Mouse (Mus musculus) small intestine, adult 2 months (tissue): ENCODE results near the gene Apob. TPM values are rescaled to one million over a fixed set of nuclear protein-coding genes. Genes with fewer than 3 reads are reported as not detected.

Experiments used
- H3K27ac ChIP-seq: fragments of 200-500 bp; 2 replicates; pipeline ENCODE4 v1.5.1; 2012; ENCODE audit warnings: low read depth, low read length, control low read depth, inconsistent platforms; ENCODE audit not compliant: insufficient read depth
- H3K27me3 ChIP-seq: fragments of 200-500 bp; 2 replicates; pipeline ENCODE4 v1.6.1; 2012; ENCODE audit warnings: mild to moderate bottlenecking, moderate library complexity, low read length, inconsistent platforms; ENCODE audit not compliant: control insufficient read depth, insufficient read depth
- H3K36me3 ChIP-seq: fragments of 200-500 bp; 2 replicates; pipeline ENCODE4 v1.6.1; 2012; ENCODE audit warnings: mild to moderate bottlenecking, low read length, control low read depth, inconsistent platforms; ENCODE audit not compliant: control insufficient read depth, insufficient read depth
- H3K4me1 ChIP-seq: fragments of 200-500 bp; 2 replicates; pipeline ENCODE4 v1.6.1; 2012; ENCODE audit warnings: low read length, inconsistent platforms, mixed read lengths; ENCODE audit not compliant: control insufficient read depth, insufficient read depth, insufficient read length
- H3K4me3 ChIP-seq: fragments of 200-500 bp; 2 replicates; pipeline ENCODE4 v1.5.1; 2012; ENCODE audit warnings: low read depth, mild to moderate bottlenecking, control low read depth, inconsistent platforms, low read length, moderate library complexity
- CTCF ChIP-seq: fragments of 200-500 bp; IDR thresholded peaks from 2 replicates; pipeline ENCODE4 v1.5.1; 2012; ENCODE audit warnings: low read depth, mild to moderate bottlenecking, control low read depth, inconsistent platforms, low read length, moderate library complexity, mixed read lengths; ENCODE audit not compliant: insufficient replicate concordance, insufficient read length; ENCODE audit errors: extremely low read depth
- POLR2A ChIP-seq: fragments of 200-500 bp; IDR thresholded peaks from 2 replicates; pipeline ENCODE4 v1.6.1; 2012; ENCODE audit warnings: low read depth, mild to moderate bottlenecking, control low read depth, inconsistent platforms, low read length, moderate library complexity
- WGBS: fragments of 180-500 bp; shearing (Covaris S2); methylation state at CpG from one replicate; pipeline ENCODE4 v1.1.7; 2018; 5-methylcytosine and 5-hydroxymethylcytosine counted together
- polyA plus RNA-seq: library from polyadenylated mRNA; depleted of rRNA; stranded (reverse); fragments of >200 nt; gene quantifications from 2 replicates; pipeline ENCODE4 v1.2.3, GENCODE M21; 2012

Apob gene
- polyA plus RNA-seq, 1 experiment: 131 TPM

DNA sequence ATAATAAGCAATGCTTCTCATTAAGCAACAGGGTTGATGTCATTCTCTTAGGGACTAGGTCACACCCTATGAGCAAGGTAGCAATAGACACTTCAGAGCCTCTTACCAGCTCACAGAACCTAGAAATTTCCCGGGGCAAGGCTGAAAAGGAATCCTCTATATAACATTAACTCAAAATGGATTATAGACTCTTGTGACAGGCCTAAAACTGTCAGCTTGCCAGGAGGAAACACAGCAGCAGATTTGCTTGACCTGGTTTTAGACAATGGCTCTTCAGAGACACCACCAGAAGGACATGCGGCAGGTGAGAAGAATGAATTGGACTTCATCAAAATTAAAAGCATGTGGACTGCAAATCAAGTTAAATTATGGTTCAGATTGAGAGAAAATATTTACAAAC, 7.1 kb upstream of the Apob start:
- Histone ChIP-seq H3K27me3 (no peaks in the 10 kb centered on the region), H3K4me3 (no peak overlapping the region), H3K4me1 (peaks cover 2% of the 10 kb centered on the region; the same call in 1 of the 2 replicates), H3K27ac (no peak overlapping the region), H3K36me3 (no peaks in the 10 kb centered on the region)
- TF ChIP-seq POLR2A (no peak), CTCF (no peak)
- WGBS: 59% methylated on average over 2 of the region's 2 CpGs

DNA sequence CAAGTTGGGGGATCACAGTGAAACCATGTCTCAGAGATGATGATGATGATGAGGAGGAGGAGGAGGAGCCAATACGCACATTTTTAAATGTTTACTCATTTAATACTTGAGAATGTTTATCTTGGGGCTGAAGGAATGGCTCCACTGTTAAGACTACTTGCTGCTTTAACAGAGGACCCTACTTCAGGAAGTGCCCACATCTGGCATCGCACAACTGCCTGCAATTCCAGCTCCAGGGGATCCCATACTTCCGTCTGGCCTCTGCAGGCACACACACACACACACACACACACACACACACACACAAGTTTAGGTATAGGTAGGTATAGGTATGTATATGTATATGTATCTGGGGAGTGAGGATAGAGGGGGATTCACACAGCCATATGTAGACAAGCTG, 6.6 kb upstream of the Apob start:
- Histone ChIP-seq H3K36me3 (no peaks in the 10 kb centered on the region), H3K4me1 (peaks cover 2% of the 10 kb centered on the region; the same call in 1 of the 2 replicates), H3K4me3 (no peak overlapping the region), H3K27me3 (no peaks in the 10 kb centered on the region), H3K27ac (no peak overlapping the region)
- TF ChIP-seq CTCF (no peak), POLR2A (no peak)
- WGBS: 74% methylated on average over 3 of the region's 3 CpGs

- Histone ChIP-seq H3K4me1 (peaks cover under 1% of the 10 kb centered on the region; the same call in 1 of the 2 replicates), H3K27ac (no peak overlapping the region), H3K4me3 (no peak overlapping the region), H3K27me3 (no peaks in the 10 kb centered on the region), H3K36me3 (no peaks in the 10 kb centered on the region)
- TF ChIP-seq POLR2A: no peak
- TF ChIP-seq CTCF: no peak
- WGBS: 45% methylated on average over 2 of the region's 2 CpGs
Measured at GRCm38 (mm10) chr12:7971736-7972135, 5.7 kb upstream of the Apob start.

DNA sequence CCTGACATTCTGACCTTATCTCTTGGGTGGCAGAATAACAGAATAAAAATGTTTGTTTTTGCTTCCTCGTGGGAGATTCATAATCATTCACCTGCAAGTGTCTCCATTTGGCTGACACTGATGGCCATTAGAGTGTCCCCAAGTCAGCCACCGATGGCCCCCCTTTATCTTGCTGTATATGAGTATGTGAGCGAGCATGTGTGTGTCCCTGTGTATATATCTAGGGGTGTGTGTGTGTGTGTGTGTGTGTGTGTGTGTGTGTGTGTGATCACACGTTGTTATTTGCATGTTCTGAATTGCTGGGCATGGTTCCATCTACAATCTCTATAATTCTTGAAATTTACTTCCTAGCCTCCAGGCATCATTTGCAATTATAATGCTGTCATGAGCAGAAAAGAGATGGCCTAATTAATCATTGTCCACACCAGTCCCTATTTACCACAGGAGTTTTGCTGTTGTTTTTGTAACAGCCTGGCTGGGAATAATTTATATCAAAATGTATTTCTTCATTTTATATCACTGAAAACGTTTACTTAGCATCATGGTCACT, 3.6 kb upstream of the Apob start:
- Histone ChIP-seq H3K4me1 (peaks cover 6% of the 10 kb centered on the region; the same call in 1 of the 2 replicates), H3K27ac (no peak overlapping the region), H3K27me3 (no peaks in the 10 kb centered on the region), H3K4me3 (no peak overlapping the region), H3K36me3 (peaks cover under 1% of the 10 kb centered on the region; the same call in 1 of the 2 replicates)
- WGBS: 51% methylated on average over 5 of the region's 5 CpGs
- TF ChIP-seq CTCF: no peak
- TF ChIP-seq POLR2A: no peak

DNA sequence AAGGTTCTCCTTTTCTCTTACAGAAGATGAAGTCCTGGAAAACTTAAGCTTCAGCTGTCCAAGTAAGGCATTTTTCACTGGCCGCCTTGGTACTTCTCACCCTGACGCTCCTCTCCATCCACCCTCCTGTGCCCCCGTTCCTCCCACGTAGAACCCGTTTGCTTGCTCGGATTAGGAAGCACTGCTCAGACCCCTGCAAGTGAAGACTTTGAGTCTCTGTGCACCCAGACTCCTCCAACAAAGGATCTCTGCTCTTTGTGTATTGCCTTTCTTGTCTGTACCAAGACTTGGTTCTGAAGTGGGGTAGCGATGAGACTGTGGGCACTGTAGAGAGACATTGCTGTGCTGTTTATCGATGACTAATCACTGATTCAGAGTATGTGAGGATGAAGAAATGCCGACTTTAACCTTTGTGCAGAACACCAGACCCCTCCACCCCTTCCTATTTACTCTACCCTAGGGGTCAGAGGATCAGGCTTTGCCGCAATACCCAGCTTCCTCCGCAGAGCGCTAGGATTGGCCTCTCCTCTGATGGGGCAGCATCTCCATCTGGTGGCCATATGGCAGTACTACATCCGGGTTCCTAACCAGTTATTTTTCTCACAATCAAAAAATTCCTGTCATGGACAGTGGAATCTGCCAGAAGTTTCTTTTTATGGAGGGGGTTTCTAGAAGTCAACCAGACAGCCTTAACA, 889 bp downstream of the Apob start:
- peaks cover 6% of the 10 kb centered on the region; the same call in 1 of the 2 replicates for H3K4me1 ChIP-seq
- no peak for TF ChIP-seq POLR2A
- peak; percentile 90; the same call in 1 of the 2 replicates for TF ChIP-seq CTCF
- peak overlapping the region; percentile 79 for H3K27ac ChIP-seq
- peak overlapping the region; percentile 82 for H3K4me3 ChIP-seq
- H3K36me3 ChIP-seq: peaks cover 35% of the 10 kb centered on the region
- WGBS: 20% methylated on average over 13 of the region's 13 CpGs
- H3K27me3 ChIP-seq: no peaks in the 10 kb centered on the region

- TF ChIP-seq POLR2A: no peak
- TF ChIP-seq CTCF: no peak
- H3K27ac ChIP-seq: no peak overlapping the region
Measured at GRCm38 (mm10) chr12:7984411-7984810, 7.0 kb downstream of the Apob start.

GRCm38 (mm10) chr12:7990804-7991203, 13.4 kb downstream of the Apob start:
- 14% methylated on average over 3 of the region's 3 CpGs for WGBS
- Histone ChIP-seq H3K27ac (no peak overlapping the region), H3K36me3 (peaks cover 89% of the 10 kb centered on the region), H3K27me3 (no peaks in the 10 kb centered on the region), H3K4me1 (no peaks in the 10 kb centered on the region), H3K4me3 (no peak overlapping the region)
- TF ChIP-seq CTCF (no peak), POLR2A (no peak)

More at GRCm38 (mm10) chr12:7984411-7984810, 7.0 kb downstream of the Apob start:
- Histone ChIP-seq H3K27me3 (no peaks in the 10 kb centered on the region), H3K4me3 (no peak overlapping the region), H3K4me1 (0 out of 2 replicates have a peak, but pooled peaks cover 3% of the 10 kb centered on the region), H3K36me3 (peaks cover 83% of the 10 kb centered on the region)
- 68% methylated on average over 1 of the region's 1 CpGs for WGBS
